Mouse (Mus musculus): ENCODE results near the gene Gtpbp3. TPM values are rescaled to one million over a fixed set of nuclear protein-coding genes. Genes with fewer than 3 reads are reported as not detected.
"Not testable (repeated sequence)": the region's sequence is repeated elsewhere in the genome, so short reads cannot be mapped to it uniquely, and the experiment has no call there.

The Gtpbp3 gene
- polyA plus RNA-seq, 1 experiment from 2014 or later, result 4.4 TPM

DNA sequence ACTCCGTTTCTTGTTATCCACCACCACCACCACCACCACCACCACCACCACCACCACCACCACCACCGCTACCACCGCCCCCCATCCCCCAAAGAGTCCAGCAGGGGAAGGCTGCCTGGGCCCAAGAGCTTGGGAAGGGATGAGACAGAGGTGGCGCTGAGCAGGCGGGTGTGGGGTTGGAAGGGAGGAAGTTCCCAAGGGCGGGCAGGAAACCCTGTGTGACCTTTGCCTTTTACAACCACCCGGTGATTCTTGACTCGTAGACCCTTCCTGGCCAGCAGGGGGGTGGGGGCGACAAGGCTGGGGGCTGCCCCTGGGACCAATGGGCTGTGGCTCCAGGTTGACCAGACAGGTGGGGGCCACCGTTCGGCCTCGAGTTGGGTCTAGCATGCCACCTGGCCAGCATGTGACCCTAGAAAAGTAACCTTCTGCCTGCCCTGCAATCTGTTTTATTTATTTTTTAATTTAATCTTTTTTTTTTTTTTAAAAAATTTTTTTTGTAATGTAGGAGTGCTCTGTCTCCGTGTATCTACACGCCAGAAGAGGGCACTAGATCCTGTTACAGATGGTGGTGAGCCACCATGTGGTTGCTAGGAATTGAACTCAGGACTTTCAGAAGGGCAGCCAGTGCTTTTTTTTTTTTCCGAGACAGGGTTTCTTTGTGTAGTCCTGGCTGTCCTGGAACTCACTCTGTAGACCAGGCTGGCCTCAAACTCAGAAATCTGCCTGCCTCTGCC lies 25.3 kb downstream of the Gtpbp3 start:
- H3K9ac ChIP-seq (ENCODE audit: low read length), result no peak overlapping the region
- no peak overlapping the region for H3K4me2 ChIP-seq (ENCODE audit: low read length)
- H3K27me3 ChIP-seq (ENCODE audit: control insufficient read depth, insufficient read depth, low read length), result peaks cover 28% of the 10 kb centered on the region
- no peaks in the 10 kb centered on the region for H3K9me3 ChIP-seq (ENCODE audit: control insufficient read depth, low read length)
- WGBS, result 55% methylated on average over 15 of the region's 15 CpGs
- peaks cover 0 to 6% of the 10 kb centered on the region in 2 experiments; a peak in 1 of 4 replicates for H3K4me1 ChIP-seq (ENCODE audit: control insufficient read depth in 2 of 2, insufficient read depth in 2 of 2, low read length in 2 of 2)
- H3K27ac ChIP-seq (replicated peaks in 1 of 2; ENCODE audit: control insufficient read depth in 1 of 2, insufficient read depth in 1 of 2, low read depth in 2 of 2, low read length in 2 of 2), result 0 out of 4 replicates have a peak overlapping the region, but pooled peaks of 1 of the 2 experiments have one; percentile 1
- ATAC-seq (ENCODE audit: insufficient number of reproducible peaks, insufficient read depth, low FRiP score, low read depth), result no peak
- no peaks in the 10 kb centered on the region for H3K36me3 ChIP-seq (ENCODE audit: control insufficient read depth, insufficient read depth, low read length)
- H3K4me3 ChIP-seq (ENCODE audit: control insufficient read depth in 1 of 2, insufficient read depth in 1 of 2, low read depth in 1 of 2, low read length in 2 of 2), result no peak overlapping the region

DNA sequence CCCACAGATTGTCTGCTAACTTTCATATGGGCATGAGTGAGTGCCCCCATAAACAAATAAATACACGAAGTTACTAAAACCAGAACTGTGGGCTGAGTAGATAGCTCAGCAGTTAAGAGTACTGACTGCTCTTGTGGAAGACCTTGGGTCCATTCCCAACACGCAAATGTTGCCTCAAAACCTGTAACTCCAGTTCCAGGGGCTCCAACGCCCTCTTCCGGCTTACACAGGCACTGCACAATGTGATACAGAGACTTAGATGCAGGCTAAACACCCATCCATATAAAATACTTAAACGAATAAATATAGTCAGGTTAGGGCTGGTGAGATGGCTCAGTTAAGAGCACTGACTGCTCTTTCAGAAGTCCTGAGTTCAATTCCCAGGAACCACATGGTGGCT lies 27.1 kb downstream of the Gtpbp3 start:
- Histone ChIP-seq H3K4me2 (ENCODE audit: low read length) (no peak overlapping the region), H3K27ac (replicated peaks in 1 of 2; ENCODE audit: control insufficient read depth in 1 of 2, insufficient read depth in 1 of 2, low read depth in 2 of 2, low read length in 2 of 2) (no peak overlapping the region), H3K4me3 (ENCODE audit: control insufficient read depth in 1 of 2, insufficient read depth in 1 of 2, low read depth in 1 of 2, low read length in 2 of 2) (no peak overlapping the region), H3K9me3 (ENCODE audit: control insufficient read depth, low read length) (no peaks in the 10 kb centered on the region), H3K36me3 (ENCODE audit: control insufficient read depth, insufficient read depth, low read length) (no peaks in the 10 kb centered on the region), H3K4me1 (ENCODE audit: control insufficient read depth in 2 of 2, insufficient read depth in 2 of 2, low read length in 2 of 2) (peaks cover 0 to 6% of the 10 kb centered on the region in 2 experiments; a peak in 1 of 4 replicates), H3K27me3 (ENCODE audit: control insufficient read depth, insufficient read depth, low read length) (peaks cover 11% of the 10 kb centered on the region), H3K9ac (ENCODE audit: low read length) (no peak overlapping the region)
- no peak for ATAC-seq (ENCODE audit: insufficient number of reproducible peaks, insufficient read depth, low FRiP score, low read depth)
- 74% methylated on average over 5 of the region's 5 CpGs for WGBS

GRCm38 (mm10) chr8:71516786-71517185 lies 28.9 kb downstream of the Gtpbp3 start:
- H3K36me3 ChIP-seq (ENCODE audit: control insufficient read depth, insufficient read depth, low read length), result no peaks in the 10 kb centered on the region
- H3K27me3 ChIP-seq (ENCODE audit: control insufficient read depth, insufficient read depth, low read length), result no peaks in the 10 kb centered on the region; the same call in 1 of the 2 replicates
- no peak for ATAC-seq (ENCODE audit: insufficient number of reproducible peaks, insufficient read depth, low FRiP score, low read depth)
- no peak overlapping the region for H3K4me2 ChIP-seq (ENCODE audit: low read length)
- H3K4me1 ChIP-seq (ENCODE audit: control insufficient read depth in 2 of 2, insufficient read depth in 2 of 2, low read length in 2 of 2), result peaks cover 0 to 5% of the 10 kb centered on the region in 2 experiments; a peak in 1 of 4 replicates
- no peak overlapping the region for H3K27ac ChIP-seq (replicated peaks in 1 of 2; ENCODE audit: control insufficient read depth in 1 of 2, insufficient read depth in 1 of 2, low read depth in 2 of 2, low read length in 2 of 2)
- H3K4me3 ChIP-seq (ENCODE audit: control insufficient read depth in 1 of 2, insufficient read depth in 1 of 2, low read depth in 1 of 2, low read length in 2 of 2), result no peak overlapping the region
- H3K9me3 ChIP-seq (ENCODE audit: control insufficient read depth, low read length), result no peaks in the 10 kb centered on the region
- no peak overlapping the region for H3K9ac ChIP-seq (ENCODE audit: low read length)
- 20% methylated on average over 6 of the region's 6 CpGs for WGBS

DNA sequence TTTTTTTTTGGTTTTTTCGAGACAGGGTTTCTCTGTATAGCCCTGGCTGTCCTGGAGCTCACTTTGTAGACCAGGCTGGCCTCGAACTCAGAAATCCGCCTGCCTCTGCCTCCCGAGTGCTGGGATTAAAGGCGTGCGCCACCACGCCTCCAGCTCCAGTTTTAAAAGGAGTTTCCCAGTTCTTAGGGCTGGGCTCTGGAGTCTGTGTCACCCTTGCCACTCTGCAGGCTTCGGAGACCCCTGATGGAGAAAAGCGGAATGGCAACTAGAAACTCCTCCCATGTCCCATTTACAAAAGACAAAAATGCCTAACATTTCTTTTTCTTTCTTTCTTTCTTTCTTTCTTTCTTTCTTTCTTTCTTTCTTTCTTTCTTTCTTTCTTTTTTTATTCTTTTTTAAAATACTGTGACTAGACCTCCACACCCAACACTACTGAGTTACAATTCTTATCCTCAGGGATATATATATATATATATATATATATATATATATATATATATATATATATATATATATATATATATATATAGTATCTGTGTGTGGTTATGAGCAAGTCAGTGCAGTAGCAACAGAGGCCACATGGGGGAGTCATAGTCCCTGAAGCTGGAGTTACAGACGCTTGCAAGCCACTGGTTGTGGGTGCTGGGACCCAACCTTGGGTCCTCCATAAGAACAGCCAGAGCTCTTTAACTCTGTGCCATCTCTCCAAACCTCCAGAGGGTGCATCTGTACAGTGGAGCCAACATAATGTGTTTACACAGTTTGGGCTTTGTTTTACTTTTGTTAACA lies 31.3 kb downstream of the Gtpbp3 start:
- not testable (repeated sequence) for H3K27ac ChIP-seq (replicated peaks in 1 of 2; ENCODE audit: control insufficient read depth in 1 of 2, insufficient read depth in 1 of 2, low read depth in 2 of 2, low read length in 2 of 2); H3K4me3 ChIP-seq (ENCODE audit: control insufficient read depth in 1 of 2, insufficient read depth in 1 of 2, low read depth in 1 of 2, low read length in 2 of 2); ATAC-seq (ENCODE audit: insufficient number of reproducible peaks, insufficient read depth, low FRiP score, low read depth); H3K4me1 ChIP-seq (ENCODE audit: control insufficient read depth in 2 of 2, insufficient read depth in 2 of 2, low read length in 2 of 2); H3K36me3 ChIP-seq (ENCODE audit: control insufficient read depth, insufficient read depth, low read length); H3K9ac ChIP-seq (ENCODE audit: low read length); H3K9me3 ChIP-seq (ENCODE audit: control insufficient read depth, low read length); H3K4me2 ChIP-seq (ENCODE audit: low read length); H3K27me3 ChIP-seq (ENCODE audit: control insufficient read depth, insufficient read depth, low read length)
- WGBS, result 36% methylated on average over 9 of the region's 10 CpGs

DNA sequence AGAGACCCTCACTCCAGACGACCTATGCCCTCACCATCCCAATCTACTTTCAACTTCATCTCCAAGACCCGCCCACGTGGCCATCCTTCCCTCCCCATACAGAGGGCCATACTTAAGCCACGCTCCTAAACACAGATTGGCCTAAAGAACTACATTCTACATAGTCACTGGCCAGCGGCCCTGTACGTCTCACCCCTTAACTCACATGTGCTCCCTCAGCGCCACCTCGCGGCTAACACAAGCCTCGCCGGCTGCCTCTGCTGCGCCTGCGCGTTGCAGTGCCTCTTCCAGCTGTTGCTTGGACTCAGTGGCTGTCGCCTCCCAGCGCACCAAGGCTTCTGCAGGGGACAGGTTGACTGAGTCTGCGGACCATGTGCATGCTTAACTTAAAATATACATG lies 33.7 kb downstream of the Gtpbp3 start:
- Histone ChIP-seq H3K9ac (ENCODE audit: low read length) (no peak overlapping the region), H3K4me3 (ENCODE audit: control insufficient read depth in 1 of 2, insufficient read depth in 1 of 2, low read depth in 1 of 2, low read length in 2 of 2) (no peak overlapping the region), H3K27me3 (ENCODE audit: control insufficient read depth, insufficient read depth, low read length) (no peaks in the 10 kb centered on the region), H3K4me2 (ENCODE audit: low read length) (no peak overlapping the region), H3K9me3 (ENCODE audit: control insufficient read depth, low read length) (no peaks in the 10 kb centered on the region), H3K36me3 (ENCODE audit: control insufficient read depth, insufficient read depth, low read length) (no peaks in the 10 kb centered on the region), H3K4me1 (ENCODE audit: control insufficient read depth in 2 of 2, insufficient read depth in 2 of 2, low read length in 2 of 2) (peaks cover 13 to 14% of the 10 kb centered on the region in 2 experiments), H3K27ac (replicated peaks in 1 of 2; ENCODE audit: control insufficient read depth in 1 of 2, insufficient read depth in 1 of 2, low read depth in 2 of 2, low read length in 2 of 2) (no peak overlapping the region)
- ATAC-seq (ENCODE audit: insufficient number of reproducible peaks, insufficient read depth, low FRiP score, low read depth), result peak; percentile 60
- WGBS, result 4% methylated on average over 17 of the region's 17 CpGs

GRCm38 (mm10) chr8:71525226-71526050 lies 37.5 kb downstream of the Gtpbp3 start, which contains the start of gene Ccdc194:
Gene Ccdc194, minus strand, starts transcription at chr8:71525711.
- Histone ChIP-seq H3K4me1 (ENCODE audit: control insufficient read depth in 2 of 2, insufficient read depth in 2 of 2, low read length in 2 of 2) (peaks cover 28 to 29% of the 10 kb centered on the region in 2 experiments), H3K27me3 (ENCODE audit: control insufficient read depth, insufficient read depth, low read length) (no peaks in the 10 kb centered on the region), H3K9ac (ENCODE audit: low read length) (peak within 1 kb of the TSS; percentile 46), H3K4me3 (ENCODE audit: control insufficient read depth in 1 of 2, insufficient read depth in 1 of 2, low read depth in 1 of 2, low read length in 2 of 2) (peak within 1 kb of the TSS; percentile 3 to 6; a peak in 2 of 4 replicates), H3K36me3 (ENCODE audit: control insufficient read depth, insufficient read depth, low read length) (no peaks in the 10 kb centered on the region), H3K9me3 (ENCODE audit: control insufficient read depth, low read length) (no peaks in the 10 kb centered on the region), H3K27ac (replicated peaks in 1 of 2; ENCODE audit: control insufficient read depth in 1 of 2, insufficient read depth in 1 of 2, low read depth in 2 of 2, low read length in 2 of 2) (peak within 1 kb of the TSS; percentile 88 to 95), H3K4me2 (ENCODE audit: low read length) (peak within 1 kb of the TSS; percentile 51)
- WGBS, result 14% methylated on average over 46 of the region's 46 CpGs
- no peak for ATAC-seq (ENCODE audit: insufficient number of reproducible peaks, insufficient read depth, low FRiP score, low read depth)

GRCm38 (mm10) chr8:71526272-71526671 lies 38.4 kb downstream of the Gtpbp3 start:
- Histone ChIP-seq H3K9me3 (ENCODE audit: control insufficient read depth, low read length) (no peaks in the 10 kb centered on the region), H3K4me2 (ENCODE audit: low read length) (0 out of 2 replicates have a peak overlapping the region, but pooled peaks have one; percentile 1), H3K4me1 (ENCODE audit: control insufficient read depth in 2 of 2, insufficient read depth in 2 of 2, low read length in 2 of 2) (peaks cover 28 to 29% of the 10 kb centered on the region in 2 experiments)

More at GRCm38 (mm10) chr8:71526272-71526671, 38.4 kb downstream of the Gtpbp3 start:
- 12% methylated on average over 6 of the region's 6 CpGs for whole genome bisulfite sequencing
- no peaks in the 10 kb centered on the region for H3K27me3 ChIP-seq (ENCODE audit: control insufficient read depth, insufficient read depth, low read length)
- peak; percentile 61 for ATAC-seq (ENCODE audit: insufficient number of reproducible peaks, insufficient read depth, low FRiP score, low read depth)
- H3K36me3 ChIP-seq (ENCODE audit: control insufficient read depth, insufficient read depth, low read length), result no peaks in the 10 kb centered on the region
- no peak overlapping the region for H3K9ac ChIP-seq (ENCODE audit: low read length)
- H3K27ac ChIP-seq (replicated peaks in 1 of 2; ENCODE audit: control insufficient read depth in 1 of 2, insufficient read depth in 1 of 2, low read depth in 2 of 2, low read length in 2 of 2), result peak overlapping the region; percentile 88 to 95
- H3K4me3 ChIP-seq (ENCODE audit: control insufficient read depth in 1 of 2, insufficient read depth in 1 of 2, low read depth in 1 of 2, low read length in 2 of 2), result no peak overlapping the region

All from heart, embryonic 14.5 days (tissue).